Mouse (Mus musculus) frontal cortex, postnatal 14 days (tissue): ENCODE results near the gene Dock1.

ENCODE experiments used
- DNase-seq, 2 experiments: peaks; one replicate each; pipeline ENCODE4 v3.0.0; 2022; ENCODE audit warnings: low spot score in 2 of 2

Dock1 gene

DNA sequence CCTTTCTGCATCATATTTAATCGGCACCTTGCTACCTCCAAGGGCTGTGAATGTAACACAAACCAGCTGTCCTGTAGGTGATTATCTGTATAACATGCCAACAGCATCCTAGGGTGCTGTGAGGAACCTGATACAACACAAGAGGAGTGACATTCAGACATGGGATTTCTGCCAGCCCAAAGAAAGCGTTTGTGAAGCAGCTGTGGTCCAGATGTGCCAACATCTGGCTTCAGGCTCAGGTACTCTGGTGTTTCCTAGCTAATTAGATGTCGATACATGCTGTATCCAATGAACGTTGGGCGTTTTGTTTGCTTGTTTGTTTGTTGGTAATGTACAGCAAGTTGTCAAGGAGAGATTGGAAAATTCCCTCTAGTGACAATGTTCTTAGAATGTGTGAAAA lies 487.1 kb downstream of the Dock1 start:
- no peak for DNase-seq

GRCm38 (mm10) chr7:135158381-135158780 lies 487.9 kb downstream of the Dock1 start:
- no peak for DNase-seq

DNA sequence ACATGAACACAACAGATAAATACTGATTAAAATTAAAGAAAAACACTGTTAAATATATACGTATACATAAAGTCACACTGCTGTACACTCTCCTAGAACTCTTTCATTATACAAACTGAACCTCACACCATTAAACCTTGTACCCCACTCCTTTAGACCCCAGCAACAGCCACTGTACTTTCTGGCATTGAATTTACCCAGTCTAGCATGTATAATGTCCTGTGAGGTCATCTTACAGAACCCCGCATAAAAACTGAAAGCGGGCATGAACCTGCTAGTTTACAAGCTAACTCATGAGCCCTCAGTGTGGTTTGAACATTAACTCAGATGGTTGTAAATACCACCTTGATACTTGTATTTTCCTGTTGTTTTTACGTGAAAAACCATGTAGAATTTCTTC lies 489.2 kb downstream of the Dock1 start:
- DNase-seq = no peak

DNA sequence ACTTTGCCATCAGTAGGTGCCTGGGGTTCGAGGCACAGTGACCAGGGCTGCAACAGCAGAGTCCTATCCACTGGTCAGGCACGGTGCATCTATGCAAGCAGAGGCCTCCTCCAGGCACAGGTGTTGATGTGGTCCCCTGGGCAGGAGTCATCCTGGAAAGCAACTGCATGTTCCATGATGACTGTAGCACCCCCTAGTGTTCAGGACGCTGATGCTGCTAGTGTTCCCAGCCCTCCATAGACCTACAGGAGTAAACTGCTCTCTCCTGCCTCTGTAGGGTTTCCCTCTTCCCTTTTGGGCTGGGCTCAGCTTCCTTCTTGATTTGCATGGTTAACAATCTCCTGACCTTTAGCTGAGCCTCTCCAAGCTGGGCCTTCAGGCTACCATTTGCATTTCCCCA lies 494.7 kb downstream of the Dock1 start:
- peak in 1 of 2 experiments; percentile 44 for DNase-seq

GRCm38 (mm10) chr7:135169936-135170335 lies 499.5 kb downstream of the Dock1 start:
- DNase-seq = no peak

DNA sequence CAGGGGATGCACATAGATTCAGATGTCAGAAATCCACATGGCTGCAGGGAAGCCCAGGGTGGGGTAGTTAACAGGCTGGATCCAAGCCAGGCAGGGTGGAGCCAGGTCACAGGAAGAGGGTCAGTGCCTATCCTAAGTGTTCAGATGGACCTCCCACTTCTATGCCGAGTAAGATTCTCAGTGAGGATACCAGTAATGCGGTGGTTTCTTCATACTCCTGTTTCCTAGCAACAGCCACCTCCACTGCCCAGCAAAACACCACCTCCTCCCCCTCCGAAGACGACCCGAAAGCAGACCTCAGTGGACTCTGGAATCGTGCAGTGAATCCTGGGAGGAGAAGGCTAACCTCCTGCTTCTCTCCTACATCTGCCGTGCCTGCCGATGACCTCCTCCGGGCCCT lies 501.8 kb downstream of the Dock1 start:
- DNase-seq = no peak

GRCm38 (mm10) chr7:135194190-135194589 lies 523.7 kb downstream of the Dock1 start:
- no peak for DNase-seq

DNA sequence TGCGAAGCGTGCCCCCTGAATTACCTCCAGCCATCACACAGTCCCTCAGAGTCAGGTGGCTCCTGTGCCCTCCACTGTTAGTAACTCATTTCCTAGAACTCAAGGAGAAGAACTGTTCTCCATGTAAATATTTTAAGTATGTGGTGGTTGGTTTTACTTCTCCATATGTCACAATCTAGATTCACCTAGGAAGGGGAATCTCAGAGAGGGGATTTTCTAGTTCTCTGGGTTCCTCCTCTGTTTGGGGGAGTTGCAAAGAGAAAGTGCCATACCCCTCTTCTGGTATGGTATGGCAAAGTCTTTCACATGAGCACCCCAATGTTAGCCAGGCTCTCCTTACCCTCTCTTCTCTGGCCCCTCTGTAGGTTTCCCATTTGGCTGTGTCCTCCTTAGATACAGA lies 525.2 kb downstream of the Dock1 start:
- no peak for DNase-seq

- peak in 1 of 2 experiments; percentile 10 for DNase-seq
These were observed 526.4 kb downstream of the Dock1 start for GRCm38 (mm10) chr7:135196828-135197227.

GRCm38 (mm10) chr7:135203920-135204319 lies 533.5 kb downstream of the Dock1 start:
- DNase-seq = no peak

- DNase-seq = peak; percentile 16 to 23
These were observed 534.7 kb downstream of the Dock1 start for GRCm38 (mm10) chr7:135205111-135205510.

DNA sequence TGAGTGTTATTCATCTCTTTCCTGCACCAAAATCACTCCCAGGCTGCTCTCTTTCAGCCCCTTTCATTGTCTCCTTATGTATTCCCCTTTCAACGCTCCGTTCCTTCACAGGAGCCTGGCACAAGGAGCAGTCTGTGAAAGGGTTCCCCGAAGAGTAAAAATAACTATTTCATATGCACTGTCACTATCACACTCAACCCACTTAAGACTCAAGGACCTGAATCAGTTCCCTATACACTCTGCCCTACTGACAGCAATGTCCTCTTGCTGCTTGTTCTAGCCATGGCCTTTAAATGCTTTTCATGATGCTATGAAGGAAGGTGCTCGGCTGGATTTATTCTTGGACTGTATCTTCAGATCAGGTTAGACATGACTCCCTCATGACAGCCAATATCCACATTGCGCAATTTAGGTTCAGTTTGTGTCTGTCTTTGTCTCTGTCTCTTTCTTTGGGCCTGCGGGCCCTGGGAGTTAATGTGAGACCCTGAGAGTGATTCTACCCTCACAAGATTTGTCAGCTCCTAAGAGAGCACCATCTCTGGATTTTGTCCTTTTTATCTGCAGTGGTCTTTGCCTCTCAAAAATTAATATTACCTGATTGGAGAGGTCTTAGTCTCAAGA lies 538.6 kb downstream of the Dock1 start:
- no peak for DNase-seq

DNA sequence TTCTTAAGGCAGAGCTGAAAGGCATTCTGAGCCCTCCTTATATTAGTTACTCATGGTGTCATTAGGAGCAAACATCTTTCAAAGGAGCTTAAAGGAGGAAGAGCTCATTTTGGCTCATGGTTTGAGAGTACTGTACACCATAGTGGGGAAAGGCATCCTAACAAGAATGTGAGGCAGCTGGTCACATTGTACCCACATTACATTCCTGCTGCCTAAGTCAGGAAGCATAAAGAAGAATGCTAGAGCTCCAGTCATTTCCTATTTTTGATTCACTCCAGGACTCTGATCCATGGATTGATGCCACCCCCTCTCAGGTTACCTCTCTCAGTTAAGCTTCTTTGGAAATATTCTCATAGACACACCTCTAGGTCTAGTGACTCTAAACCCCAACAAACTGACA lies 539.8 kb downstream of the Dock1 start:
- DNase-seq = no peak

GRCm38 (mm10) chr7:135210831-135211230 lies 540.4 kb downstream of the Dock1 start:
- no peak for DNase-seq

GRCm38 (mm10) chr7:135212505-135212904 lies 542.1 kb downstream of the Dock1 start:
- DNase-seq = no peak

DNA sequence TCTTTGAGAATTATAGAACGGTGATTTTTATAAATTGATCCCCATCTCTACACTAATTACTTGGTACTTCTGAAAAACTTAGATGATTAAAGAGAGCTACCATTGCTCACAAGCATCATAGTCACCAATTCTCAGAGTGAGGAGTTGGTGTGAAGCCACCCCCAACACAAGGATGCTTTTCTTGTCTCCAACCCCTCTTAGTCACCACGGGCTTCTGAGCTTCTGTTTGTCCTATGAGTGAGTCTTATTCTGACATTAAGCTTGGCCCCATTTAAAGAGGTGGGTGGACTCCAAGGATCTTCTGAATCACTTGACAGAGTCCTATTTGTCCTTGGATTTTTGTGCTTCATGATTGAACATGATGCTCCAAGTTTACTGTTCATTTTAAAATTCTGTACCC lies 551.0 kb downstream of the Dock1 start:
- DNase-seq = no peak
